Mouse (Mus musculus): ENCODE results near the gene R3hcc1l.

- TF ChIP-seq POLR2A (IDR thresholded peaks at IDR 0.05; ENCODE audit: borderline replicate concordance, insufficient read depth, low read length) (no peak), CTCF (IDR thresholded peaks at IDR 0.05; ENCODE audit: borderline replicate concordance, insufficient read depth, low read depth, low read length) (no peak)
Observed at GRCm38 (mm10) chr19:42569076-42569475, 50.5 kb downstream of the R3hcc1l start.
